Mouse (Mus musculus) liver, postnatal 0 days (tissue): Measurements from ENCODE around the gene Gm5447.

ENCODE experiments used
- CTCF ChIP-seq: sonication (generic); IDR thresholded peaks from 2 replicates; pipeline ENCODE4 v1.5.1; 2016; ENCODE audit warnings: antibody characterized with exemption, low read depth
- EP300 ChIP-seq: IDR thresholded peaks from 2 replicates; pipeline ENCODE4 v1.6.1; 2016; ENCODE audit warnings: antibody characterized with exemption, low read depth, mild to moderate bottlenecking

DNA sequence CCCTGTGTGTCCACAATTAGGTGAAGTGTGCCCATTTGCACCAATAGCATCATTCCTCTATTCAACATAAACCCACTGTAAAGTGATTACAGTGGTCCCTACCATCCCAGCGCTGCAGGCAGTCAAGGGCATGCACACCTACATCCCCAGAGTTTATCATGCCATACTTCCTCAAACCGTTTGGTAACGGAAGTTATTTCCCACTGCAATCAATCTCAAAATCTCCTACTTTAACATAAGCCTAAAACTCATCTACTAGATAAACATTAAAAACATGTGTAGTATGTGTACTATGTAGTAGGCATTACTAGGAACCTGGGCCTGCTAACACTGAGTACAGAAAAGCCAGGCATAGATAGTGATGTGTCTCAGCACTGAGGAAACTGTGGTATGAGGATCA, 3.0 kb upstream of the Gm5447 start:
- TF ChIP-seq CTCF (no peak), EP300 (no peak)
